ENCODE assay signal across 11 mouse cellular contexts in the genomic region with DNA sequence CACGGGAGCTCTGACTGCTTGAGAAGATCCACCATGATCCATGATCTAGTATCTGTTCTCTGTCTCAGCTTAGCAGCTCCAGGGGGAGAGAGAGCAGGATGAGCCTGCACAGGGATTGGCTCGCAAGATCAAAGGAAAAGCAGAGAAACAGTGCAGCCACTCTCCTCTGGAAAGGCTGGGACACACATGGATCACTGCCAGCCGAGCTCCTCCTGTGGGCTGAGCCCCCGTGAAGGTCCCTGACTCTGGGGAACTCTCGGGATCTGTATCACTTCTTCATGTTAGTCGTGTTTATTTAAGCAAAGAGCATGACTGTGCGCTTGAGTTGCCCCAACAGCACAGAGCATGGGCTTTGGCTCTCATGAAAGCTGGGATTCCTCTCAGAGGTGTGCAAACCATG. TPM values are rescaled to one million over a fixed set of nuclear protein-coding genes. Genes with fewer than 3 reads are reported as not detected.
A peak's percentile ranks its signal among the peaks of the same experiment; 100 is the strongest.
DNase-seq lines count a peak whose midpoint lies in the region; ATAC-seq lines count a peak whose summit lies in the region.
"Had no signal": no experiment of that assay in that cellular context is flagged by ENCODE, and none has a peak within 500 bp of the region (broad histone marks: within the 10 kb centered on the region; RNA-seq: fewer than 3 reads in every experiment).

No protein-coding gene starts in this region.

- intact Hi-C loops in heart, postnatal 14 days (cut with DNase I) = no loop called here

- no peaks in the 10 kb centered on the region for H3K9me3 ChIP-seq in heart, embryonic 11.5 days (replicated peaks; ENCODE audit: control insufficient read depth, low read length)
- H3K9me3 ChIP-seq: liver, embryonic 13.5 days had no signal

- peaks cover 7% of the 10 kb centered on the region; the same call in 1 of the 2 replicates for H3K4me1 ChIP-seq in heart, embryonic 11.5 days (ENCODE audit: control insufficient read depth, insufficient read depth, low read length)

- WGBS in heart, embryonic 11.5 days (ENCODE audit: insufficient replicate concordance) = 11% methylated on average over 7 of the region's 7 CpGs

- no peak overlapping the region for H3K4me3 ChIP-seq in heart, embryonic 11.5 days (ENCODE audit: low read depth, low read length)
- H3K4me3 ChIP-seq: liver, embryonic 13.5 days had no signal

- H3K36me3 ChIP-seq in heart, embryonic 11.5 days (ENCODE audit: control insufficient read depth, insufficient read depth, low read length) = no peaks in the 10 kb centered on the region
- H3K36me3 ChIP-seq: liver, embryonic 13.5 days had no signal

- no peak for DNase-seq in heart, postnatal 14 days
- DNase-seq in ovary, adult 18-20 months (ENCODE audit: low spot score) = peak; percentile 22
- DNase-seq in ovary, postnatal 10 days (ENCODE audit: low spot score) = no peak
- DNase-seq in lung, postnatal 14 days = peak; percentile 39
- DNase-seq in thymus, postnatal 25 days = no peak
- DNase-seq in layer of hippocampus, adult 9-11 months = no peak
- no peak for DNase-seq in cerebellum, adult 18-20 months
- DNase-seq: gastrocnemius, postnatal 25 days; liver, embryonic 13.5 days had no signal

- H3K27me3 ChIP-seq in heart, embryonic 11.5 days (ENCODE audit: control insufficient read depth, insufficient read depth, low read length) = no peaks in the 10 kb centered on the region

- no peak overlapping the region for H3K9ac ChIP-seq in heart, embryonic 11.5 days (ENCODE audit: low read depth, low read length)
- H3K9ac ChIP-seq: liver, embryonic 13.5 days had no signal

- ATAC-seq in heart, embryonic 11.5 days (replicated peaks; ENCODE audit: insufficient number of reproducible peaks, low FRiP score, low TSS enrichment) = no peak

- no peak overlapping the region for H3K27ac ChIP-seq in heart, embryonic 11.5 days (ENCODE audit: low read depth, low read length)
- H3K27ac ChIP-seq: liver, embryonic 13.5 days had no signal

- H3K4me2 ChIP-seq in heart, embryonic 11.5 days = peak overlapping the region; percentile 20; the same call in 1 of the 2 replicates
- H3K4me2 ChIP-seq: liver, embryonic 13.5 days had no signal

RNA-seq across cellular contexts. Expression of a gene that starts 49.4 kb away (rescaled TPM):
- 0.10 TPM in 1 of 2 replicates, not detected in the other for polyA plus RNA-seq in heart, embryonic 11.5 days (2014; fragmentation: Nextera tagmentation; extraction: Ambion mirVana)
- total RNA-seq in heart, postnatal 14 days (2021) = not detected
- total RNA-seq: gastrocnemius, postnatal 25 days had no signal
- polyA plus RNA-seq: small intestine, adult 2 months had no signal

Comparison
In these comparisons a context has a peak if more than half of its experiments do, and no peak if none do; other contexts are left out.
1. DNase-seq: peak in ovary, adult 18-20 months (single experiment) and lung, postnatal 14 days (single experiment); none in heart, postnatal 14 days (0 of 2), ovary, postnatal 10 days (single experiment), thymus, postnatal 25 days (single experiment), layer of hippocampus, adult 9-11 months (single experiment) and cerebellum, adult 18-20 months (0 of 2).